Mouse (Mus musculus): Measurements from ENCODE around the gene Olfr99. TPM values are rescaled to one million over a fixed set of nuclear protein-coding genes. Genes with fewer than 3 reads are reported as not detected.
A peak's percentile ranks its signal among the peaks of the same experiment; 100 is the strongest.
"Not testable (repeated sequence)": the region's sequence is repeated elsewhere in the genome, so short reads cannot be mapped to it uniquely, and the experiment has no call there.

Gene Olfr99
- polyA plus RNA-seq, 1 experiment = not detected

DNA sequence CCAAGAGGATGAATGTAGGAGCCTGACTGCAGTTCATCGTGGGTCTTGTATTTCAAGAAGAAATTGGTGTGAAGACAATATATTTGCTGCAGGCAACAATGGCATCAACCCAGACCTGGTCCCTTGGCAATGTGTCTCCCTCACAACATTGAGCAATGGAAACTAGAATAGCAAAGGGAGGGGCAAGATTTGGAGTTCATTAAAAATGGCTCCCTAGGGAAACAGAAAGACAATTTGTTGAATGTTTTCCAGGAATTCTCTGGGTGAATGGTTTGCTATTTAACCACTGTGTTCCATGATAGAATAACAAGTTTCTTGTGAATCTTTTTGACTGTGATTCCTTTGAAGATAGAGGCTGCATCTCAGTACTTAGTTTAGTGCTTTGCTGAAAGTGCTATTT is 19.6 kb downstream of the Olfr99 start, which contains the start of gene Olfr98:
Gene Olfr98, minus strand, starts transcription at position 124 of the 400 bp plus-strand sequence.
- no peak within 1 kb of the TSS for H3K4me3 ChIP-seq (ENCODE audit: insufficient read depth, low read length)
- no peak for TF ChIP-seq CTCF (IDR thresholded peaks at IDR 0.05; ENCODE audit: low read depth, low read length)
- TF ChIP-seq POLR2A (IDR thresholded peaks at IDR 0.05; ENCODE audit: borderline replicate concordance, low read depth, low read length) = no peak
- no peak within 1 kb of the TSS for H3K27ac ChIP-seq (ENCODE audit: insufficient read depth, low read depth, low read length)
- H3K4me1 ChIP-seq (ENCODE audit: control insufficient read depth, insufficient read depth, low read length) = no peaks in the 10 kb centered on the region

- Histone ChIP-seq H3K27ac (ENCODE audit: insufficient read depth, low read depth, low read length) (no peak overlapping the region), H3K4me1 (ENCODE audit: control insufficient read depth, insufficient read depth, low read length) (no peaks in the 10 kb centered on the region), H3K4me3 (ENCODE audit: insufficient read depth, low read length) (no peak overlapping the region)
- no peak for TF ChIP-seq POLR2A (IDR thresholded peaks at IDR 0.05; ENCODE audit: borderline replicate concordance, low read depth, low read length)
- no peak for TF ChIP-seq CTCF (IDR thresholded peaks at IDR 0.05; ENCODE audit: low read depth, low read length)
Observed at GRCm38 (mm10) chr17:37250544-37250943, 32.7 kb downstream of the Olfr99 start.

DNA sequence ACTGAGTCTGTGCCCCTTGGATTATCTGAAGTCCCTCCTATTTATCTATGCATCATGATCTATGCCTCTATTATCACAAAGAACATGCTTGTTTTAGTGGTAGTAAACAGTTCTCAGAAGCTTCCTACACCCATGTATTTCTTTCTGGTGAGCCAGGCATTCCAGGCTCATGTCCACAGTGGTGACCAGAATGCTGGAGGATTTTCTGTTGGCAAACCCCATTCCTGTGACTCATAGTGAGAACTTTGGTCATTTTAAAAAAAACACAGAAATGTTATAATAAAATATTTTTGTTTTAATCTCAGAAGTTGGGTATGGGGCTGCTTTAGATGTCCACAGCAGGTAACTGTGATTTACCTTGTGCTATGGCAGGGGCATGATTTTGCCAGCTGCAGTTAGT is 33.8 kb downstream of the Olfr99 start:
- no peak overlapping the region for H3K27ac ChIP-seq (ENCODE audit: insufficient read depth, low read depth, low read length)
- no peak overlapping the region for H3K4me3 ChIP-seq (ENCODE audit: insufficient read depth, low read length)
- no peaks in the 10 kb centered on the region for H3K4me1 ChIP-seq (ENCODE audit: control insufficient read depth, insufficient read depth, low read length)
- TF ChIP-seq CTCF (IDR thresholded peaks at IDR 0.05; ENCODE audit: low read depth, low read length) = no peak
- no peak for TF ChIP-seq POLR2A (IDR thresholded peaks at IDR 0.05; ENCODE audit: borderline replicate concordance, low read depth, low read length)

GRCm38 (mm10) chr17:37246715-37247114 is 36.5 kb downstream of the Olfr99 start:
- peak overlapping the region; percentile 38; the same call in 1 of the 2 replicates for H3K4me3 ChIP-seq (ENCODE audit: insufficient read depth, low read length)
- TF ChIP-seq POLR2A (IDR thresholded peaks at IDR 0.05; ENCODE audit: borderline replicate concordance, low read depth, low read length) = no peak
- no peak for TF ChIP-seq CTCF (IDR thresholded peaks at IDR 0.05; ENCODE audit: low read depth, low read length)
- H3K27ac ChIP-seq (ENCODE audit: insufficient read depth, low read depth, low read length) = no peak overlapping the region
- H3K4me1 ChIP-seq (ENCODE audit: control insufficient read depth, insufficient read depth, low read length) = no peaks in the 10 kb centered on the region

DNA sequence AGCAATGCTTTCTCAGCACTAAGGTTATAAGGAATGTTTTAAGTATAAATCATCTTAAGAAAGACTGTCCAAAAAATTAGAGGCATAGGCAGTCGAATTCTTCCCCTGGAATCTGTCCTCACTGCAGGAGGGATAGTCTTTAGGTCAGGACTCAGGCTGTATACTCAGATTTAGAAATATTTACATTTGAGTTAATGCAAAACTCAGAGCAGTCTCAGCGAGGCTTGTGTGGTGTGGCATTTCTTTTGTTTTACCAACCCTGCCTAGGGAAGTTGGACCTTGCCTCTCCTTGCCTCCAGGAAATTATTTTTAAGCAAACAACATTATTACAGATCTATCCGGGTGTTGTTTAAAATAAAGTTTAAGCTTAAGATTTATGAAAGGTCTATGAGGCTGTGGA is 41.1 kb downstream of the Olfr99 start:
- Histone ChIP-seq H3K27ac (ENCODE audit: insufficient read depth, low read depth, low read length) (no peak overlapping the region), H3K4me1 (ENCODE audit: control insufficient read depth, insufficient read depth, low read length) (no peaks in the 10 kb centered on the region), H3K4me3 (ENCODE audit: insufficient read depth, low read length) (no peak overlapping the region)
- TF ChIP-seq POLR2A (IDR thresholded peaks at IDR 0.05; ENCODE audit: borderline replicate concordance, low read depth, low read length) (no peak), CTCF (IDR thresholded peaks at IDR 0.05; ENCODE audit: low read depth, low read length) (no peak)

GRCm38 (mm10) chr17:37237230-37237629 is 46.0 kb downstream of the Olfr99 start, which contains the start of gene Olfr97:
Gene Olfr97, minus strand, starts transcription at chr17:37237330.
- H3K27ac ChIP-seq (ENCODE audit: insufficient read depth, low read depth, low read length); H3K4me1 ChIP-seq (ENCODE audit: control insufficient read depth, insufficient read depth, low read length); H3K4me3 ChIP-seq (ENCODE audit: insufficient read depth, low read length): not testable (repeated sequence)

Other genes with a start within 250 kb of the Olfr99 start
- 0.90 and 1.0 TPM in 2 replicates for gene Gabbr1, start 237.5 kb downstream of the Olfr99 start, polyA plus RNA-seq (2012; ENCODE audit: insufficient read depth, insufficient read length, missing spikeins)
- not detected in 2 replicates for gene Olfr90, start 195.0 kb downstream of the Olfr99 start, polyA plus RNA-seq (2012; ENCODE audit: insufficient read depth, insufficient read length, missing spikeins)
- not detected in 2 replicates for gene Olfr91, start 185.2 kb downstream of the Olfr99 start, polyA plus RNA-seq (2012; ENCODE audit: insufficient read depth, insufficient read length, missing spikeins)
- gene Olfr92, start 163.4 kb downstream of the Olfr99 start, polyA plus RNA-seq (2012; ENCODE audit: insufficient read depth, insufficient read length, missing spikeins) = not detected in 2 replicates
- not detected in 2 replicates for gene Olfr93, start 122.0 kb downstream of the Olfr99 start, polyA plus RNA-seq (2012; ENCODE audit: insufficient read depth, insufficient read length, missing spikeins)
- gene Ubd, start 89.6 kb downstream of the Olfr99 start, polyA plus RNA-seq (2012; ENCODE audit: insufficient read depth, insufficient read length, missing spikeins) = not detected in 2 replicates
- not detected in 2 replicates for gene Olfr94, start 82.5 kb downstream of the Olfr99 start, polyA plus RNA-seq (2012; ENCODE audit: insufficient read depth, insufficient read length, missing spikeins)
- gene Olfr95, start 70.3 kb downstream of the Olfr99 start, polyA plus RNA-seq (2012; ENCODE audit: insufficient read depth, insufficient read length, missing spikeins) = not detected in 2 replicates
- gene Olfr96, start 63.3 kb downstream of the Olfr99 start, polyA plus RNA-seq (2012; ENCODE audit: insufficient read depth, insufficient read length, missing spikeins) = not detected in 2 replicates
- not detected in 2 replicates for gene Olfr97, start 46.1 kb downstream of the Olfr99 start, polyA plus RNA-seq (2012; ENCODE audit: insufficient read depth, insufficient read length, missing spikeins)
- not detected in 2 replicates for gene Olfr98, start 19.7 kb downstream of the Olfr99 start, polyA plus RNA-seq (2012; ENCODE audit: insufficient read depth, insufficient read length, missing spikeins)
- gene H2-M3, start 13.2 kb downstream of the Olfr99 start, polyA plus RNA-seq (2012; ENCODE audit: insufficient read depth, insufficient read length, missing spikeins) = 48.3 and 53.5 TPM in 2 replicates
- not detected in 2 replicates for gene Olfr101, start 20.9 kb upstream of the Olfr99 start, polyA plus RNA-seq (2012; ENCODE audit: insufficient read depth, insufficient read length, missing spikeins)
- gene Olfr102, start 33.6 kb upstream of the Olfr99 start, polyA plus RNA-seq (2012; ENCODE audit: insufficient read depth, insufficient read length, missing spikeins) = not detected in 2 replicates
- gene Olfr103, start 56.2 kb upstream of the Olfr99 start, polyA plus RNA-seq (2012; ENCODE audit: insufficient read depth, insufficient read length, missing spikeins) = not detected in 2 replicates
- gene Olfr104-ps, start 76.1 kb upstream of the Olfr99 start, polyA plus RNA-seq (2012; ENCODE audit: insufficient read depth, insufficient read length, missing spikeins) = not detected in 2 replicates
- not detected in 2 replicates for gene Olfr105-ps, start 95.6 kb upstream of the Olfr99 start, polyA plus RNA-seq (2012; ENCODE audit: insufficient read depth, insufficient read length, missing spikeins)
- not detected in 2 replicates for gene Olfr106-ps, start 106.9 kb upstream of the Olfr99 start, polyA plus RNA-seq (2012; ENCODE audit: insufficient read depth, insufficient read length, missing spikeins)
- not detected in 2 replicates for gene Olfr107, start 115.8 kb upstream of the Olfr99 start, polyA plus RNA-seq (2012; ENCODE audit: insufficient read depth, insufficient read length, missing spikeins)
- gene Olfr108, start 162.0 kb upstream of the Olfr99 start, polyA plus RNA-seq (2012; ENCODE audit: insufficient read depth, insufficient read length, missing spikeins) = not detected in 2 replicates
- 0.35 TPM in 1 of 2 replicates, not detected in the other for gene Olfr109, start 175.5 kb upstream of the Olfr99 start, polyA plus RNA-seq (2012; ENCODE audit: insufficient read depth, insufficient read length, missing spikeins)
- gene H2-M2, start 200.1 kb upstream of the Olfr99 start, polyA plus RNA-seq (2012; ENCODE audit: insufficient read depth, insufficient read length, missing spikeins) = 1.1 TPM in 1 of 2 replicates, not detected in the other
- 0.75 and 1.3 TPM in 2 replicates for gene Olfr110, start 209.0 kb upstream of the Olfr99 start, polyA plus RNA-seq (2012; ENCODE audit: insufficient read depth, insufficient read length, missing spikeins)
- gene Olfr111, start 224.6 kb upstream of the Olfr99 start, polyA plus RNA-seq (2012; ENCODE audit: insufficient read depth, insufficient read length, missing spikeins) = 4.6 and 5.8 TPM in 2 replicates